Mouse (Mus musculus) midbrain, embryonic 14.5 days (tissue): ENCODE measurements around the gene Anks6. TPM values are rescaled to one million over a fixed set of nuclear protein-coding genes. Genes with fewer than 3 reads are reported as not detected.
"Not testable (repeated sequence)": the region's sequence is repeated elsewhere in the genome, so short reads cannot be mapped to it uniquely, and the experiment has no call there.

Source experiments
- ATAC-seq: fragments of 200-750 bp; cut with Nextera tagmentation; 2 replicates; pipeline ENCODE4 v1.8.0; 2017; ENCODE audit warnings: moderate number of reproducible peaks, moderate library complexity; ENCODE audit not compliant: low FRiP score, low TSS enrichment
- DNase-seq: peaks from one replicate; pipeline ENCODE4 v3.0.0-alpha.2; 2015
- H3K27ac ChIP-seq: fragments of 300-500 bp; sonication (generic); replicated peaks from 2 replicates; pipeline ENCODE4 v1.5.1; 2014; ENCODE audit warnings: mild to moderate bottlenecking, low read depth, low read length, moderate library complexity
- H3K27me3 ChIP-seq: fragments of 300-500 bp; sonication (generic); 2 replicates; pipeline ENCODE4 v1.6.1; 2014; ENCODE audit warnings: low read length, control low read depth, mixed read lengths; ENCODE audit not compliant: control insufficient read depth, insufficient read depth
- H3K36me3 ChIP-seq: fragments of 300-500 bp; sonication (generic); 2 replicates; pipeline ENCODE4 v1.6.1; 2014; ENCODE audit warnings: low read length, control low read depth; ENCODE audit not compliant: control insufficient read depth, insufficient read depth
- H3K4me1 ChIP-seq: fragments of 300-500 bp; sonication (generic); 2 replicates; pipeline ENCODE4 v1.6.1; 2014; ENCODE audit warnings: mild to moderate bottlenecking, antibody characterized with exemption, low read length, control low read depth; ENCODE audit not compliant: control insufficient read depth, insufficient read depth
- H3K4me2 ChIP-seq: fragments of 300-500 bp; sonication (generic); 2 replicates; pipeline ENCODE4 v1.6.1; 2014; ENCODE audit warnings: mild to moderate bottlenecking, low read length, moderate library complexity
- H3K4me3 ChIP-seq: fragments of 300-500 bp; sonication (generic); replicated peaks from 2 replicates; pipeline ENCODE4 v1.5.1; 2014; ENCODE audit warnings: low read depth, low read length
- H3K9ac ChIP-seq: fragments of 300-500 bp; sonication (generic); replicated peaks from 2 replicates; pipeline ENCODE4 v1.6.1; 2014; ENCODE audit warnings: mild to moderate bottlenecking, low read length, moderate library complexity
- H3K9me3 ChIP-seq: fragments of 300-500 bp; sonication (generic); 2 replicates; pipeline ENCODE4 v1.6.1; 2016; ENCODE audit warnings: low read length, control low read depth, mixed read lengths; ENCODE audit not compliant: control insufficient read depth
- WGBS: fragments of 180-500 bp; shearing (Covaris S2); extraction: QIAGEN DNeasy Blood & Tissue Kit; methylation state at CpG from one replicate; pipeline ENCODE4 v1.1.7; 2014; 5-methylcytosine and 5-hydroxymethylcytosine counted together
- polyA plus RNA-seq: library from polyadenylated mRNA; unstranded; fragments of >200 nt; fragmentation: Nextera tagmentation; extraction: Ambion mirVana; gene quantifications from 2 replicates; pipeline ENCODE4 v1.2.1, GENCODE M21; 2014

Anks6 gene
- polyA plus RNA-seq, 1 experiment from 2014 or later: 5.3 TPM

GRCm38 (mm10) chr4:47080647-47081010 is 23.4 kb upstream of the Anks6 start:
- Histone ChIP-seq H3K27ac (no peak overlapping the region), H3K27me3 (no peaks in the 10 kb centered on the region), H3K4me3 (no peak overlapping the region), H3K9me3 (no peaks in the 10 kb centered on the region), H3K4me2 (no peak overlapping the region), H3K9ac (no peak overlapping the region), H3K36me3 (no peaks in the 10 kb centered on the region), H3K4me1 (no peaks in the 10 kb centered on the region)
- ATAC-seq: no peak
- DNase-seq: no peak
- WGBS: 97% methylated on average over 4 of the region's 4 CpGs

DNA sequence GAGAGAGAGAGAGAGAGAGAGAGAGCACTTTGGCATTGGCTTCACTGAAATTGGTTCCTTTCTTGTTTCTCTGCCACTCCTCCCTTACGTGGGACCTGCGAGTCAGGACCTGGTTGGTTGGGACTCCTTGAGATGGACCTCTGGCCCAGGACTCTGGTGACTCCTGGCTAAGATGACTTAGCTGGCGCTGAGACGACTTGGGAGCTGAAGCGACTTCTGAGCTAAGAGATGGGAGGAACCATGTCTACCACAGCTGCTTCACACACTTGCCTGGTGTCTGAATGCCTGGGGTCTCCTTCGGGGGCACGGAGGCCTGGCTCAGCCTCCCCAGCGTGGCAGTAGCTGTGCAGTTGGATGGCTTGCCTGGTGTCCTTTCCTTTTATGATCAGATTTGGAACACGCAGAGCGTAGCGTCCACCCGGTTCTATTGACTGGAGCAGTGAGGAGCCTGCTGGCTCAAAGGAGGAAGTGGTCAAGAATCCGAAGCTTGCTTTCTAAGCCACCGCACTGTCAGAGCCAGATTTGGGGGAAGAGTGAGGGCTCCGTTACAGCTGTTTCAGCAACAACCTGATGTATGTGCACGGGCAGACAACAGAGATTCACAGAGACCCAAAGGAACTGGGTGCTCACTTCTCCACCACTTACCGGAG is 22.9 kb upstream of the Anks6 start:
- no peak overlapping the region for H3K27ac ChIP-seq
- no peak overlapping the region for H3K4me3 ChIP-seq
- no peaks in the 10 kb centered on the region for H3K9me3 ChIP-seq
- no peaks in the 10 kb centered on the region for H3K27me3 ChIP-seq
- ATAC-seq (no peak), DNase-seq (no peak)
- WGBS: 92% methylated on average over 17 of the region's 17 CpGs
- no peak overlapping the region for H3K4me2 ChIP-seq
- H3K4me1 ChIP-seq: no peaks in the 10 kb centered on the region
- H3K9ac ChIP-seq: no peak overlapping the region
- no peaks in the 10 kb centered on the region for H3K36me3 ChIP-seq

GRCm38 (mm10) chr4:47075054-47075453 is 17.8 kb upstream of the Anks6 start:
- no peak overlapping the region for H3K27ac ChIP-seq
- ATAC-seq: no peak
- H3K4me1 ChIP-seq: no peaks in the 10 kb centered on the region
- DNase-seq: no peak
- H3K4me3 ChIP-seq: no peak overlapping the region
- WGBS: 34% methylated on average over 2 of the region's 2 CpGs
- H3K36me3 ChIP-seq: no peaks in the 10 kb centered on the region
- H3K9ac ChIP-seq: no peak overlapping the region
- H3K27me3 ChIP-seq: no peaks in the 10 kb centered on the region
- H3K4me2 ChIP-seq: no peak overlapping the region
- no peaks in the 10 kb centered on the region for H3K9me3 ChIP-seq

- Histone ChIP-seq H3K27me3 (no peaks in the 10 kb centered on the region), H3K4me2 (no peak overlapping the region), H3K27ac (no peak overlapping the region), H3K9ac (no peak overlapping the region), H3K9me3 (no peaks in the 10 kb centered on the region), H3K4me1 (0 out of 2 replicates have a peak, but pooled peaks cover 4% of the 10 kb centered on the region), H3K36me3 (no peaks in the 10 kb centered on the region), H3K4me3 (no peak overlapping the region)
- 18% methylated on average over 1 of the region's 1 CpGs for WGBS
- ATAC-seq (no peak), DNase-seq (no peak)
These were observed 3.7 kb upstream of the Anks6 start for GRCm38 (mm10) chr4:47060900-47061299.

DNA sequence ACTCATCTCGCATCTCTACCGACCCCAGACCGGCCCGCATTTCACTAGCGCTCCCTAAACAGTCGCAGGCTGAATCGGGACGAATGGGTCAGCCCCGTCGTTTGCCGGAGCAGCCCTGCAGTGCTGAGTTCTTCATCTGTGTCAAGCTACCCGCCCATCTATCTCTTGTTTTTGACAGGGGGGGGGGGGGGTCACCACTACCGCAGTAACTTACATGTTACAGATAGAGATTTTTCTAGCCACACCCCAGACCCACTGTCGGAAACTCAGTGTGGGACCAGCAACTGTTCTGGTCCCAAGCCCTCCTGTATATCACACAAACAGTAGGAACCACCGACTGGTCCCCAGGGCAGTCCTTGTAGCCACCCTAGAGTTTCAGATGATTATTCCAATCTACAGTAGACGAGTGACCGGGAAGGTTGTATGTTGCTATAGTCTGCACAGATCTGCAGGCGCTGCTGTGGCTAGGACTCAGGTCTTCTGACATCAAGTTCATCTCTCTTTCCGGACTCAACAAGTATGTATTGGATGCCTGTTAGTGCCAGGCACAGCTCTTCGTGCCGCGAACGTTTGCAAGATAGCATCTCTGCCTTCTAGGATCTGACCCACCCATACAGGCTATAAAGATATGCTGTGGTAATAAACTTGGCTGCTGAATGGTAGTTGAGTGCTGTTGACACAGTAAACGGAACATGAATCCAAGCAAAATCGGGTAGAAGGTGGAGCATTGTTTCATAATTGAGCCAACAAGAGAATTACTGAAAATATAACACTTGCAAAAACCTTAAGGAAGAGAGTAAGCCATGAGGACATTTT is 491 bp upstream of the Anks6 start:
- 37% methylated on average over 25 of the region's 25 CpGs for WGBS
- DNase-seq (peak; percentile 14), ATAC-seq (0 out of 2 replicates have a peak, but pooled peaks have one; percentile 36)
- Histone ChIP-seq H3K9me3 (no peaks in the 10 kb centered on the region), H3K27ac (peak overlapping the region; percentile 82; the same call in 1 of the 2 replicates), H3K9ac (peak overlapping the region; percentile 82), H3K4me3 (peak overlapping the region; percentile 68), H3K4me1 (0 out of 2 replicates have a peak, but pooled peaks cover 5% of the 10 kb centered on the region), H3K27me3 (no peaks in the 10 kb centered on the region), H3K4me2 (peak overlapping the region; percentile 71), H3K36me3 (no peaks in the 10 kb centered on the region)

DNA sequence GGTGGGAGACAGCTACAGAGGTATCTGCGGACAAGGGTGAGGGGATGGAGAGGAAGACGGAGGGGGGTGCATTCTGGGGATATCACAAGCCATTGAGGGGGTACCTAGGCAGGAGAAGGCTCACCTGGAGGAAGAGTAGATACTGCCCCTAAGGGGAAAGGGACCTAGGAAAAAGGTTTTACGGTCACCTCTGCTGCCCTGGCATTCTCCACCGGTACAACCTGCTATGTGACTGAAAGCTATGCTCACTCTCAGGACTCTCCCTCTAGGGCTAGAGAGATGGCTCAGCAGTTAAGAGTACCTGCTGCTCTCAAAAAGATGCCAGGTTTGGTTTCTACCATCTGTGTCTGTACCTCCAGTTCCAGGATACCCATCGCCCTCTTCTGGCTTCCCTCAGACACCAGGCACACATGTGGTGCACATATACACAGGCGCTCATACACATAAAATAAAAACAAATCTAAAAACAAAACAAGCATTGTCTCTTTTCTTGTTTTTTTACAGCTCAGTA is 1.6 kb downstream of the Anks6 start:
- no peak overlapping the region for H3K27ac ChIP-seq
- peaks cover 9% of the 10 kb centered on the region; the same call in 1 of the 2 replicates for H3K4me1 ChIP-seq
- H3K27me3 ChIP-seq: no peaks in the 10 kb centered on the region
- ATAC-seq (no peak), DNase-seq (no peak)
- no peaks in the 10 kb centered on the region for H3K36me3 ChIP-seq
- H3K4me3 ChIP-seq: no peak overlapping the region
- H3K4me2 ChIP-seq: peak overlapping the region; percentile 71
- H3K9me3 ChIP-seq: no peaks in the 10 kb centered on the region
- WGBS: 98% methylated on average over 6 of the region's 6 CpGs
- no peak overlapping the region for H3K9ac ChIP-seq

- H3K27me3 ChIP-seq, H3K9ac ChIP-seq, H3K9me3 ChIP-seq, H3K4me2 ChIP-seq, DNase-seq, H3K4me3 ChIP-seq, ATAC-seq, H3K27ac ChIP-seq, H3K36me3 ChIP-seq: not testable (repeated sequence)
- WGBS: 94% methylated on average over 9 of the region's 9 CpGs
- H3K4me1 ChIP-seq: peaks cover 12% of the 10 kb centered on the region; the same call in 1 of the 2 replicates
These were observed 2.1 kb downstream of the Anks6 start for GRCm38 (mm10) chr4:47055170-47055569.

DNA sequence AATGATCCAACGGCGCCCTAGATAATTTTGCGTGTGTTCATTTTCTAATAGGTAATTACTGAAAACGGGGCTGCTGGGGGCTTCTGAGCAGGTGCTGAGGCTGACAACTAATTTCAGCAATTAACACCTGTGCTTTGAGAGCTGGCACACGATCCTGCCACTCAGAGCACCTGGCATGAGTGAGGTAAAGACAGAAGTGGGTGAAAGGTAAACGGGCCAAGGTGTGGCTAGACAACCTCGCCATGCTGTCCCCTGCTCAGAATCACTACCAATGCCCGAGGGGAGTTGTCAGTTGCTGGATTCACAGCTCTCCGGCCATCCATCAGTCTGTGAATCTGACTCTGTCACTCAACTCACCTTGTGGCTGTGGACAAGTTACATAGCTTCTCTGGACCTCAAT is 5.3 kb downstream of the Anks6 start:
- 83% methylated on average over 9 of the region's 9 CpGs for WGBS
- no peak overlapping the region for H3K27ac ChIP-seq
- peaks cover 12% of the 10 kb centered on the region; the same call in 1 of the 2 replicates for H3K4me1 ChIP-seq
- no peaks in the 10 kb centered on the region for H3K9me3 ChIP-seq
- H3K4me2 ChIP-seq: no peak overlapping the region
- no peak overlapping the region for H3K4me3 ChIP-seq
- no peak overlapping the region for H3K9ac ChIP-seq
- H3K36me3 ChIP-seq: no peaks in the 10 kb centered on the region
- DNase-seq: no peak
- no peaks in the 10 kb centered on the region for H3K27me3 ChIP-seq
- ATAC-seq: no peak
